Mouse (Mus musculus) kidney, adult 2 months (tissue): Measurements from ENCODE around the gene Ripor3. TPM values are rescaled to one million over a fixed set of nuclear protein-coding genes. Genes with fewer than 3 reads are reported as not detected.
A peak's percentile ranks its signal among the peaks of the same experiment; 100 is the strongest.

Experiments used
- DNase-seq: peaks from one replicate; pipeline ENCODE4 v3.0.0; 2021
- H3K27ac ChIP-seq: fragments of 200-500 bp; 2 replicates; pipeline ENCODE4 v1.5.1; 2012; ENCODE audit warnings: low read depth, low read length, control low read depth, inconsistent platforms; ENCODE audit not compliant: insufficient read depth
- H3K27me3 ChIP-seq: fragments of 200-500 bp; replicated peaks from 2 replicates; pipeline ENCODE4 v1.6.1; 2012; ENCODE audit warnings: mild to moderate bottlenecking, moderate library complexity, low read length, inconsistent platforms; ENCODE audit not compliant: control insufficient read depth, insufficient read depth
- H3K36me3 ChIP-seq: fragments of 200-500 bp; 2 replicates; pipeline ENCODE4 v1.6.1; 2012; ENCODE audit warnings: mild to moderate bottlenecking, moderate library complexity, low read length, inconsistent platforms; ENCODE audit not compliant: control insufficient read depth, insufficient read depth
- H3K4me1 ChIP-seq: fragments of 200-500 bp; 2 replicates; pipeline ENCODE4 v1.6.1; 2011; ENCODE audit warnings: low read length; ENCODE audit not compliant: control insufficient read depth, insufficient read depth
- H3K4me3 ChIP-seq: fragments of 200-500 bp; 2 replicates; pipeline ENCODE4 v1.5.1; 2011; ENCODE audit warnings: mild to moderate bottlenecking, low read depth, low read length, control low read depth; ENCODE audit not compliant: insufficient read depth
- CTCF ChIP-seq: fragments of 200-500 bp; conservative IDR thresholded peaks from 2 replicates; pipeline ENCODE4 v1.5.1; 2011; ENCODE audit warnings: low read depth, mild to moderate bottlenecking, control low read depth, low read length, moderate library complexity, mixed read lengths; ENCODE audit not compliant: insufficient read depth, insufficient read length
- POLR2A ChIP-seq: fragments of 200-500 bp; IDR thresholded peaks from one replicate; pipeline ENCODE4 v1.6.1; 2011; ENCODE audit warnings: low read depth, low read length, control low read depth
- WGBS: fragments of 180-500 bp; shearing (Covaris S2); methylation state at CpG from one replicate; pipeline ENCODE4 v1.1.7; 2018; 5-methylcytosine and 5-hydroxymethylcytosine counted together
- polyA plus RNA-seq: library from polyadenylated mRNA; depleted of rRNA; stranded (reverse); fragments of >200 nt; gene quantifications from 2 replicates; pipeline ENCODE4 v1.2.3, GENCODE M21; 2012

Gene Ripor3
- polyA plus RNA-seq, 1 experiment = 12.3 TPM

GRCm38 (mm10) chr2:168008132-168008531 lies 2.3 kb downstream of the Ripor3 start:
- no peaks in the 10 kb centered on the region for H3K36me3 ChIP-seq
- no peak overlapping the region for H3K4me3 ChIP-seq
- no peak for DNase-seq
- H3K4me1 ChIP-seq = peaks cover 7% of the 10 kb centered on the region; the same call in 1 of the 2 replicates
- H3K27me3 ChIP-seq = no peaks in the 10 kb centered on the region
- WGBS = 88% methylated on average over 3 of the region's 3 CpGs
- H3K27ac ChIP-seq = no peak overlapping the region
- no peak for TF ChIP-seq POLR2A
- TF ChIP-seq CTCF = no peak

- Histone ChIP-seq H3K36me3 (no peaks in the 10 kb centered on the region), H3K4me3 (no peak overlapping the region), H3K4me1 (peaks cover 7% of the 10 kb centered on the region; the same call in 1 of the 2 replicates), H3K27me3 (no peaks in the 10 kb centered on the region), H3K27ac (no peak overlapping the region)
- 61% methylated on average over 6 of the region's 6 CpGs for WGBS
- TF ChIP-seq POLR2A (no peak), CTCF (no peak)
- peak; percentile 78 for DNase-seq
These were observed 3.9 kb downstream of the Ripor3 start for GRCm38 (mm10) chr2:168006489-168006888.

- peak; percentile 75 for DNase-seq
- H3K36me3 ChIP-seq = no peaks in the 10 kb centered on the region
- peaks cover 7% of the 10 kb centered on the region; the same call in 1 of the 2 replicates for H3K4me1 ChIP-seq
- TF ChIP-seq CTCF (no peak), POLR2A (no peak)
- H3K27ac ChIP-seq = no peak overlapping the region
- H3K27me3 ChIP-seq = no peaks in the 10 kb centered on the region
- 34% methylated on average over 3 of the region's 3 CpGs for WGBS
- no peak overlapping the region for H3K4me3 ChIP-seq
These were observed 4.8 kb downstream of the Ripor3 start for GRCm38 (mm10) chr2:168005616-168006015.

- H3K4me1 ChIP-seq = peaks cover 7% of the 10 kb centered on the region; the same call in 1 of the 2 replicates
- H3K27ac ChIP-seq = no peak overlapping the region
- TF ChIP-seq POLR2A (no peak), CTCF (no peak)
- WGBS = 71% methylated on average over 3 of the region's 3 CpGs
- H3K27me3 ChIP-seq = no peaks in the 10 kb centered on the region
- DNase-seq = peak; percentile 78
- H3K36me3 ChIP-seq = no peaks in the 10 kb centered on the region
- no peak overlapping the region for H3K4me3 ChIP-seq
These were observed 5.4 kb downstream of the Ripor3 start for GRCm38 (mm10) chr2:168005005-168005404.

- Histone ChIP-seq H3K4me3 (no peak overlapping the region), H3K36me3 (no peaks in the 10 kb centered on the region), H3K4me1 (peaks cover 7% of the 10 kb centered on the region; the same call in 1 of the 2 replicates), H3K27me3 (no peaks in the 10 kb centered on the region), H3K27ac (no peak overlapping the region)
- TF ChIP-seq CTCF (peak; percentile 43), POLR2A (no peak)
- no peak for DNase-seq
- WGBS = 67% methylated on average over 2 of the region's 2 CpGs
These were observed 6.0 kb downstream of the Ripor3 start for GRCm38 (mm10) chr2:168004369-168004768.

- TF ChIP-seq CTCF (no peak), POLR2A (no peak)
- Histone ChIP-seq H3K36me3 (no peaks in the 10 kb centered on the region), H3K4me3 (no peak overlapping the region), H3K4me1 (peaks cover 7% of the 10 kb centered on the region; the same call in 1 of the 2 replicates), H3K27ac (no peak overlapping the region), H3K27me3 (no peaks in the 10 kb centered on the region)
- DNase-seq = peak; percentile 89
- 41% methylated on average over 12 of the region's 12 CpGs for WGBS
These were observed 7.0 kb downstream of the Ripor3 start for GRCm38 (mm10) chr2:168003431-168003830.

- H3K27ac ChIP-seq = no peak overlapping the region
- no peak for TF ChIP-seq POLR2A
- no peak for TF ChIP-seq CTCF
- DNase-seq = no peak
- H3K27me3 ChIP-seq = no peaks in the 10 kb centered on the region
- H3K4me1 ChIP-seq = peaks cover 7% of the 10 kb centered on the region; the same call in 1 of the 2 replicates
- no peak overlapping the region for H3K4me3 ChIP-seq
- no peaks in the 10 kb centered on the region for H3K36me3 ChIP-seq
- 70% methylated on average over 2 of the region's 2 CpGs for WGBS
These were observed 7.5 kb downstream of the Ripor3 start for GRCm38 (mm10) chr2:168002884-168003283.

- 69% methylated on average over 4 of the region's 4 CpGs for WGBS
- H3K4me3 ChIP-seq = no peak overlapping the region
- no peak for DNase-seq
- H3K27ac ChIP-seq = no peak overlapping the region
- H3K36me3 ChIP-seq = no peaks in the 10 kb centered on the region
- TF ChIP-seq POLR2A (no peak), CTCF (no peak)
- peaks cover 7% of the 10 kb centered on the region; the same call in 1 of the 2 replicates for H3K4me1 ChIP-seq
- no peaks in the 10 kb centered on the region for H3K27me3 ChIP-seq
These were observed 8.2 kb downstream of the Ripor3 start for GRCm38 (mm10) chr2:168002188-168002587.
